Mouse (Mus musculus): ENCODE results near the gene Hs3st5. TPM values are rescaled to one million over a fixed set of nuclear protein-coding genes. Genes with fewer than 3 reads are reported as not detected.

Hs3st5 gene
- total RNA-seq (2014; rRNA removed), result 19.2 and 29.0 TPM in 2 replicates
- 10.8 and 13.0 TPM in 2 replicates for polyA plus RNA-seq (2015; fragmentation: Nextera tagmentation; extraction: Ambion mirVana)

DNA sequence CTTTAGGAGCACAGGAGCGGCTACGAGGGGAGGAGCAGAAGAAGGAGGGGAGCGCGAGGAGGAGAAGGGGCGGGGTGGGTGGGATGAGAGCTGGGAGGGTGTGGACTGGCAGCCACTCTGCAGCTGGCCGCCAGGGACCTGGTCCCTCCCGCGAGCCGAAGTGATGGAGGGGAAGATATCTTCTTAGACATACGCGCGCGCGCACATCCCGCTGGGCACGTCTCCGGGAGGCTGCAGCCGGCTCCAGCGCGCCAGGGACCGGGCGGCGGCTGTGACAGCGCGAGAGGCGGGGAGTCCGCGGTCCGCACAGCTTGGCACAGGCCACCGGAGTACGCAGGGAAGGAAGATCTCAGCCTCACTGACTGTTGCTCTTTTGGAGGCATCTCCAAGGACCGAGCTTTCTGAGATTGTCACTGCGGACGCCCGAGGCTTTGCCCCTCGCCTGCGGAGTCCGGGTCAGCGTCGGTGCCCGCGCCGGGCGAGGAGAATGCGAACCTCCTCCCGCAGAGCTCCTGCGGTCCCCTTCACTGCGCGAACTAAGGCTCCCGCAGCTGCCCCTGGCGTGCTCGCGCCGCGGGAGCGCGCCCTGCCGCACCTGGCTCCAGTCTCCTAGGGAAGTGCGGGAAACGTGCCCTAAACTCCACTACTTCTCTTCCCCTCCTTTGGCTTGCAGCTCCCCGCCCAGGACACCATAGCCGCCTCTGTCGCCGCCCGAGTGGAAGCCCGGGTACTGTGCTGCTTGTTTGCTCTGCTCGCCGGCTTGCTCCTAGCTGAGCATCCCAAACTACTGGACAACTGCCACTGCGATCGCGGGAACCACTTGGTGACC, at the start of gene Hs3st5:
Gene Hs3st5 (plus strand): TSS at position 88 of the 829 bp plus-strand sequence.
- Histone ChIP-seq H3K4me2 (ENCODE audit: low read depth) (peak within 1 kb of the TSS; percentile 94), H3K4me1 (ENCODE audit: insufficient read depth) (0 out of 2 replicates have a peak, but pooled peaks cover 2% of the 10 kb centered on the region), H3K36me3 (ENCODE audit: insufficient read depth) (no peaks in the 10 kb centered on the region), H3K9ac (peak within 1 kb of the TSS; percentile 71), H3K27me3 (ENCODE audit: insufficient read depth, low read length) (no peaks in the 10 kb centered on the region), H3K4me3 (ENCODE audit: low read depth, low read length) (peak within 1 kb of the TSS; percentile 72), H3K9me3 (ENCODE audit: low read length) (no peaks in the 10 kb centered on the region), H3K27ac (ENCODE audit: low read depth, low read length) (peak within 1 kb of the TSS; percentile 57; the same call in 1 of the 2 replicates)
- peak; percentile 91 for ATAC-seq
- peak; percentile 73 for DNase-seq
- under 1% methylated on average over 71 of the region's 71 CpGs for WGBS
- TF ChIP-seq CTCF (IDR thresholded peaks at IDR 0.05; ENCODE audit: low read depth), result peak; percentile 46

DNA sequence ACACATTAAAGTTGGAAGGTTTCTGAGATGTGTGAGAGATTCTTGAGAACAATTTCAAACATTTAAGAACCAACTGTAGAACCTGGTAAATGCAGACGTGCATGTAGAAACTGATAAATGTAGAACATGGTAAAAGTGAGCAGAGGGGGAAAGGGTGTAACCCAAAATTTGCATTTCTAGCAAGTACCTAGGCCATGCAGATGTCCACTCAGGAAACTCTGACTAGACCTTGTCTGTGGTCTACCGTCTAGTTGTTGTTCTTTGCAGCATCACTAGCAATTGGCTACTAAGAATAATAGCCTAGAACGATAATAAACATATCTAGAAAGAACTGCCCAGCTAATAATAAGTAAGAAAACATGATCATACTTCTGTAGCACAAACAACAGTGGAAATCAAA, 38.0 kb upstream of the Hs3st5 start:
- TF ChIP-seq CTCF (IDR thresholded peaks at IDR 0.05; ENCODE audit: low read depth), result no peak
- WGBS, result 93% methylated on average over 3 of the region's 3 CpGs
- H3K27ac ChIP-seq (ENCODE audit: low read depth, low read length), result no peak overlapping the region

DNA sequence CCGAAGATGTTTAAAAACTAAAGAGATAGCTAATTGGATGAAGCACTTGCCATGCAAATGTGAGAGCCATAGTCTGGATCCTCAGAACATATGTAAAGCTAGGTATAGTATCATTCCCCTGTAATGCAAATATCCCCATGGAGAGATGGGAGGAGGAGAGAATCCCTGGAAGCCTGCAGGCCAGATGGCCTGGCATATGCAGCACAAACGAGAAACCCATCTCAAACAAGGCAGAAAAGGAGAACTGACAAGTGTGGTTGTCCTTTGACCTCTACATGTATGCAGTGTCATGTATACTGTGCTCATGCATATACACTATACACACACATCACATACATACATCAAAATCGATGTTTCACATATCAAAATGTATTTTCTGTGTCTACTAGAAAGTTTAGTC, 35.5 kb upstream of the Hs3st5 start:
- no peaks in the 10 kb centered on the region for H3K27me3 ChIP-seq (ENCODE audit: insufficient read depth, low read length)
- H3K27ac ChIP-seq (ENCODE audit: low read depth, low read length), result no peak overlapping the region
- no peaks in the 10 kb centered on the region for H3K36me3 ChIP-seq (ENCODE audit: insufficient read depth)
- DNase-seq (peak; percentile 10), ATAC-seq (no peak)
- no peak overlapping the region for H3K4me2 ChIP-seq (ENCODE audit: low read depth)
- no peak overlapping the region for H3K9ac ChIP-seq
- WGBS, result 55% methylated on average over 3 of the region's 3 CpGs
- H3K9me3 ChIP-seq (ENCODE audit: low read length), result no peaks in the 10 kb centered on the region
- no peaks in the 10 kb centered on the region for H3K4me1 ChIP-seq (ENCODE audit: insufficient read depth)
- H3K4me3 ChIP-seq (ENCODE audit: low read depth, low read length), result no peak overlapping the region
- no peak for TF ChIP-seq CTCF (IDR thresholded peaks at IDR 0.05; ENCODE audit: low read depth)

More for the DNA sequence above, 38.0 kb upstream of the Hs3st5 start:
- ATAC-seq, result no peak
- DNase-seq, result no peak
- H3K36me3 ChIP-seq (ENCODE audit: insufficient read depth), result no peaks in the 10 kb centered on the region
- no peaks in the 10 kb centered on the region for H3K27me3 ChIP-seq (ENCODE audit: insufficient read depth, low read length)
- no peak overlapping the region for H3K9ac ChIP-seq
- no peak overlapping the region for H3K4me2 ChIP-seq (ENCODE audit: low read depth)
- no peaks in the 10 kb centered on the region for H3K4me1 ChIP-seq (ENCODE audit: insufficient read depth)
- no peaks in the 10 kb centered on the region for H3K9me3 ChIP-seq (ENCODE audit: low read length)
- no peak overlapping the region for H3K4me3 ChIP-seq (ENCODE audit: low read depth, low read length)

DNA sequence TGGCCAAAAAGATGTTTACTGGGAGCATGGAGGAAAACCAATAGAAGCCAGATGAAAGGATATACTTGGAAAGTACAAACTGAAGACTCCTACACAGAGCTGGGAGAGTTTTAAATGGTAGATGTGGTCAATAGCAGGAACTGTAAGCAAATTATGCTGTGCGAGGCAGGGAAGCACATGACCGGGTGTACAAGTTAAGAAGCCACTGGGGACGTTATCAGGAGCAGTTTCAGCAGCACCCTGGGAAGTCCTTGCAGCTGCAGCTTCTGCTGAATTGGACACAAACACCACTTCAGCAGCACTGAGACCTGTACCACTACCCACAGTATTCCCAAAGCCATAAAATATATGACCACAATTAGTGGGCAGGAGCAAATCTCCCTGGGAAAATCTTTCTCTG, 31.8 kb upstream of the Hs3st5 start:
- Histone ChIP-seq H3K4me1 (ENCODE audit: insufficient read depth) (no peaks in the 10 kb centered on the region), H3K27me3 (ENCODE audit: insufficient read depth, low read length) (no peaks in the 10 kb centered on the region), H3K36me3 (ENCODE audit: insufficient read depth) (no peaks in the 10 kb centered on the region), H3K4me3 (ENCODE audit: low read depth, low read length) (no peak overlapping the region), H3K4me2 (ENCODE audit: low read depth) (no peak overlapping the region), H3K9me3 (ENCODE audit: low read length) (no peaks in the 10 kb centered on the region), H3K9ac (no peak overlapping the region), H3K27ac (ENCODE audit: low read depth, low read length) (no peak overlapping the region)
- no peak for TF ChIP-seq CTCF (IDR thresholded peaks at IDR 0.05; ENCODE audit: low read depth)
- ATAC-seq, result no peak
- no peak for DNase-seq
- 74% methylated on average over 3 of the region's 3 CpGs for WGBS

- no peaks in the 10 kb centered on the region for H3K36me3 ChIP-seq (ENCODE audit: insufficient read depth)
- ATAC-seq (no peak), DNase-seq (no peak)
- H3K27ac ChIP-seq (ENCODE audit: low read depth, low read length), result no peak overlapping the region
- no peak overlapping the region for H3K4me3 ChIP-seq (ENCODE audit: low read depth, low read length)
- H3K4me1 ChIP-seq (ENCODE audit: insufficient read depth), result no peaks in the 10 kb centered on the region
- no peak overlapping the region for H3K4me2 ChIP-seq (ENCODE audit: low read depth)
- H3K9ac ChIP-seq, result no peak overlapping the region
- no peak for TF ChIP-seq CTCF (IDR thresholded peaks at IDR 0.05; ENCODE audit: low read depth)
- no peaks in the 10 kb centered on the region for H3K9me3 ChIP-seq (ENCODE audit: low read length)
- 72% methylated on average over 4 of the region's 4 CpGs for WGBS
- no peaks in the 10 kb centered on the region for H3K27me3 ChIP-seq (ENCODE audit: insufficient read depth, low read length)
Measured at GRCm38 (mm10) chr10:36477543-36477942, 29.1 kb upstream of the Hs3st5 start.

DNA sequence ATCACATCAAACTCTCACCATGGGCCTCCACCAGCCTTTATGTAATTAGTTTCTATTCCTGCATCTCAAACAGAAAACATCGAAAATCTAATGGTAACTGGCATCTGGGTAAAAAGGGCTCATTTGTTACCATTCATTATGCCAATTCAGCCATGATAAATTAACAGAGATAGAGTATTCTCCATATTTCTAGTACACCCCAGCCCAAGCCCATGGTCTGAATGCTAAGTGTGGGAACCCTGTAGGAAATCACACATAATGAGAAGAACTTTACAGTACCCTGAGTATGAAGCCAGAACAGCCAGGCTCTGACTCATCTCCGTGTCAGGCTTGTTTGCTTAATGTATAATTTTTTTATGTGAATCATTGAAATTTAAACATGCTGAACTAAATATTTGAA, 23.3 kb upstream of the Hs3st5 start:
- Histone ChIP-seq H3K4me2 (ENCODE audit: low read depth) (no peak overlapping the region), H3K4me1 (ENCODE audit: insufficient read depth) (no peaks in the 10 kb centered on the region), H3K27me3 (ENCODE audit: insufficient read depth, low read length) (no peaks in the 10 kb centered on the region), H3K9me3 (ENCODE audit: low read length) (no peaks in the 10 kb centered on the region), H3K4me3 (ENCODE audit: low read depth, low read length) (no peak overlapping the region), H3K36me3 (ENCODE audit: insufficient read depth) (no peaks in the 10 kb centered on the region), H3K9ac (no peak overlapping the region), H3K27ac (ENCODE audit: low read depth, low read length) (no peak overlapping the region)
- DNase-seq (no peak), ATAC-seq (no peak)
- 16% methylated on average over 2 of the region's 2 CpGs for WGBS
- TF ChIP-seq CTCF (IDR thresholded peaks at IDR 0.05; ENCODE audit: low read depth), result no peak

DNA sequence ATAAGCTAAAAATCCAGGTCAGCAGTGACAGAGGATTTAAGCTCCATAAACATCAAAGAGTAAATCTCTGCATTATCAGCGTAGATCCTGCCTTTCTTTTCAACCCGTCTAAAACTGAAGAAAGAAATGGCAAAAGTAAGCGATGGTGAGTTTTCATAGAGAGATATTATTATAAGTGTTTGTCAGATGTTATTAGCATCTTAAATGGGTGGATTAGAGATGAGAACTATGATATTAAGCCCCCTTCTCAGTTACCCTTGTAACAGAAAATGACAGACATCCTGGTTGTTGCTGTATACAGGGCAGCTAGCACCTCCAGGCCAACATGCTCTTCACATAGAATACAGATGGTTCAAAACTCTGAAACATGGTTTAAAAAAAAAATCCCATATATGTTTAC, 22.6 kb upstream of the Hs3st5 start:
- ATAC-seq (no peak), DNase-seq (no peak)
- H3K9ac ChIP-seq, result no peak overlapping the region
- TF ChIP-seq CTCF (IDR thresholded peaks at IDR 0.05; ENCODE audit: low read depth), result no peak
- H3K27ac ChIP-seq (ENCODE audit: low read depth, low read length), result no peak overlapping the region
- H3K4me2 ChIP-seq (ENCODE audit: low read depth), result no peak overlapping the region
- no peaks in the 10 kb centered on the region for H3K9me3 ChIP-seq (ENCODE audit: low read length)
- no peaks in the 10 kb centered on the region for H3K36me3 ChIP-seq (ENCODE audit: insufficient read depth)
- H3K27me3 ChIP-seq (ENCODE audit: insufficient read depth, low read length), result no peaks in the 10 kb centered on the region
- H3K4me1 ChIP-seq (ENCODE audit: insufficient read depth), result no peaks in the 10 kb centered on the region
- 47% methylated on average over 3 of the region's 3 CpGs for WGBS
- no peak overlapping the region for H3K4me3 ChIP-seq (ENCODE audit: low read depth, low read length)
